Mouse (Mus musculus): Measurements from ENCODE around the gene Ints1. TPM values are rescaled to one million over a fixed set of nuclear protein-coding genes. Genes with fewer than 3 reads are reported as not detected.
"Not testable (repeated sequence)": the region's sequence is repeated elsewhere in the genome, so short reads cannot be mapped to it uniquely, and the experiment has no call there.

Gene Ints1
- polyA plus RNA-seq, 1 experiment = 43.6 TPM

DNA sequence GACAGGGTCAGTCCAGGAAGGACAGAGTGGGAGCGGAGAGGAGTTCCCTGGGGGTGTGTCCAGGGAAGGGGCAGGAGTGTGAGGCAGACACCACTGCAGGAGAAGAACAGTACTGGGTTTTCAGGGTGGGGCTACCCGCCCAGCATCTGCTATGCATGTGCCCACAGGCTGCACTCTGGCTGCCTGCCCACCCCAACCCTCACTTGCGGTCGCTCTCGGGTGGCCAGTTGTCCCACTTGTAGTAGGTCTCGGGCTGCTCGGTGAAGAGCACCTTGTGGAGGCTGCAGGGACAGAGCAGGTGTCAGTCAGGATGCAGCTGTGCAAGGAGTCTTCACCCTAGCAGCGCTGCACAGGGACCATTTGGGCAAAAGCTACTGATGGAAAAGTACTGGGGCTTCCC lies 7.3 kb downstream of the Ints1 start:
- TF ChIP-seq CTCF (IDR thresholded peaks at IDR 0.05; ENCODE audit: borderline replicate concordance, insufficient read depth, low read length) (no peak), POLR2A (IDR thresholded peaks at IDR 0.05; ENCODE audit: low read depth, low read length) (no peak)
- Histone ChIP-seq H3K4me1 (ENCODE audit: control insufficient read depth, insufficient read depth, low read length) (no peaks in the 10 kb centered on the region), H3K27ac (ENCODE audit: insufficient read depth, low read length) (no peak overlapping the region), H3K4me3 (ENCODE audit: insufficient read depth, low read length) (no peak overlapping the region)

DNA sequence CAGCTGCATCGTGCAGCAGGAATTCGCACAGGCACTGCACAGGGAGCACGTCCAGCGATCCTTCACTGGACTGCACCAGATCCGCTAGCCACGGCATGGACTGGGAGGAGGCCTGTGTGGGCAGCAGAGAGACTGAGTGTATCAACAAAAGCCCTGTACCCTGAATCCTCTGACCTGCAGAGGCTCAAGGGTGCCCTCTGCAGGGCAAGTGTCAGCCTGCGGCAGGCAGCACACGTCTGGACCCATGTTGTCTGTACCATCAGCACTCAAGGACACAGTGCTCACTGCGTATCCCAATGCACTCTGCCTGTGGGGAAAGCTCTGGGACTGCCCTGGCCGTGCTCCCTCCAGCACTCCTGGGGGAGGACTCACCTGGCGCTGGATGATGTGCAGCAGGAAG lies 11.2 kb downstream of the Ints1 start:
- Histone ChIP-seq H3K27ac (ENCODE audit: insufficient read depth, low read length) (no peak overlapping the region), H3K4me3 (ENCODE audit: insufficient read depth, low read length) (no peak overlapping the region), H3K4me1 (ENCODE audit: control insufficient read depth, insufficient read depth, low read length) (no peaks in the 10 kb centered on the region)
- TF ChIP-seq CTCF (IDR thresholded peaks at IDR 0.05; ENCODE audit: borderline replicate concordance, insufficient read depth, low read length) (peak; percentile 79), POLR2A (IDR thresholded peaks at IDR 0.05; ENCODE audit: low read depth, low read length) (no peak)

DNA sequence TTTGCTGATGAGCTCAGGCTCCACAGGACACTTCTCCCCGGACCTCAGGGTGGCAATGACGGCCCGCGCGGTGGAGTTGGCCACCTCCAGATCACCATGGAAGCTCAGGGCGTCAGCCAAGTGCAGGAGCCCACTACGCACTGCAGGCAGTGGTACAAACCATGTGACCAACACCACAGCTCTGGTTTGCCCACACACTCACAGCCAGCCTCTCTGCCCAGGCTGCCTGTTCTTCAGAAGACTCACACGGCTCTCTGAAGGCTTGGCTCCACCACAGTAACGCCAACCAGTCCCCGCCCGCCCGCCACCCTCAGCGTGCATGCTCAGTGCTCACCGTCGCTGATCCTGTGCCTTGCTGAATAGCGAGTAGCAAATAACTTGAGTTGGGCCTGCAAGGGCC lies 17.4 kb downstream of the Ints1 start:
- no peak for TF ChIP-seq POLR2A (IDR thresholded peaks at IDR 0.05; ENCODE audit: low read depth, low read length)
- no peak for TF ChIP-seq CTCF (IDR thresholded peaks at IDR 0.05; ENCODE audit: borderline replicate concordance, insufficient read depth, low read length)
- no peak overlapping the region for H3K27ac ChIP-seq (ENCODE audit: insufficient read depth, low read length)
- H3K4me3 ChIP-seq (ENCODE audit: insufficient read depth, low read length) = no peak overlapping the region
- no peaks in the 10 kb centered on the region for H3K4me1 ChIP-seq (ENCODE audit: control insufficient read depth, insufficient read depth, low read length)

DNA sequence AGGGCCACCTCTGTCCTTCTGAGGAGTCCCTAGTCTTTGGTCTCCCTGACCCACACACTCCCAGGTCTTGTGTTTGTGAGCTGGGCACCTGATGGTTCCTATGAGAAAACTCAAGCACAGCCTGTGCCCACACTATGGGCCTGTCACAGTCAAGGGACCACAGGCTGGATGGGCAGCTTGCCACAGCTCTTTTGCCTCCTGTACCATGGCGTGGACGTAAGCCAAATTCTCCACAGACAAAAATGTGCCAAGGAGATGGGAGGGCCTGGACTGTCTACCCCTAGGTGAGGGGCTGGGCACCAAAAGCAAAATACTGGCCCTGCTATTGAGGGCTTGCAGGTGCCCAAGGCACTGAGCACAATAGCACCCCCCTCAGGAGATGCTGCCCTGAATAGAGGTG lies 18.9 kb downstream of the Ints1 start:
- Histone ChIP-seq H3K4me3 (ENCODE audit: insufficient read depth, low read length) (no peak overlapping the region), H3K4me1 (ENCODE audit: control insufficient read depth, insufficient read depth, low read length) (no peaks in the 10 kb centered on the region), H3K27ac (ENCODE audit: insufficient read depth, low read length) (no peak overlapping the region)
- no peak for TF ChIP-seq CTCF (IDR thresholded peaks at IDR 0.05; ENCODE audit: borderline replicate concordance, insufficient read depth, low read length)
- no peak for TF ChIP-seq POLR2A (IDR thresholded peaks at IDR 0.05; ENCODE audit: low read depth, low read length)

DNA sequence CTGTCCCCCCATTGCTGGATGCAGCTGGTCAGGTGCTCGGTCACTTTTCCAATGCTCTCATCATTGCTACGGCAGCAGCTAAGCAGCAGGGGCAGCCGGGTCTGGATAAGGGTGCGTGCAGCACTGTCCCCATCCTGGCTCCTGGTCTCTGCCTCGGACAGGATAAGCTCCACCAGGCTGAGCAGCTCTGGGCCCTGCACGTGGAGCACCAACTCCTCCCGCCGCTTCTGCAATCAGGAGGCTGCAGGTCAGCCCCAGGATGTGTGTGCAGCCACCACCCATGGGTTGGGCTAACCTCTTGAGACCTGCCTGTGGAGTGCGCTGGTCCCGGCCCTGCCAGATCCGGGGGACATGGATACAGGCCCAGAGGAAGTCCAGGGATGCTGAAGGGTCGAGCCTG lies 19.3 kb downstream of the Ints1 start:
- no peaks in the 10 kb centered on the region for H3K4me1 ChIP-seq (ENCODE audit: control insufficient read depth, insufficient read depth, low read length)
- TF ChIP-seq POLR2A (IDR thresholded peaks at IDR 0.05; ENCODE audit: low read depth, low read length) = no peak
- TF ChIP-seq CTCF (IDR thresholded peaks at IDR 0.05; ENCODE audit: borderline replicate concordance, insufficient read depth, low read length) = no peak
- no peak overlapping the region for H3K27ac ChIP-seq (ENCODE audit: insufficient read depth, low read length)
- no peak overlapping the region for H3K4me3 ChIP-seq (ENCODE audit: insufficient read depth, low read length)

DNA sequence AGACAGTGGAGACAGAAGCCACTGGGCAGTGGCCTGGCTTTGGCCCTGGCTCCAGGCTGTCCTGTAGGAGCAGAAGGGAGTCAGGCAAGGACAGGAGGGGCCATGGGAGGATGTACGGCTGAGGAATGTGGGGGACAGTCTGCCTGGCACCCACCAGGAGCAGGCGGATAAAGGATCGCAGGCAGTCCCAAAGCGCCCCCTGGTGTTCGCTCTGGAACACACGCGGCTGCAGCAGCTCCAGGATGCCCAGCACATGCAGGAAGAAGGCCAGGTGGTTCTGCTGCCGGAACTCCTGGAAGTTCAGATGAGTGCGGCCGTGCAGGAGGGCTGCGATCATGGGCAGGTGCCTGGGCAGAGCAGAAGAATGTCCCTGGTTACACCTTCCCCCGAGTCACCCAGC lies 20.7 kb downstream of the Ints1 start:
- H3K27ac ChIP-seq (ENCODE audit: insufficient read depth, low read length) = no peak overlapping the region
- TF ChIP-seq CTCF (IDR thresholded peaks at IDR 0.05; ENCODE audit: borderline replicate concordance, insufficient read depth, low read length) (peak; percentile 85), POLR2A (IDR thresholded peaks at IDR 0.05; ENCODE audit: low read depth, low read length) (no peak)
- H3K4me1 ChIP-seq (ENCODE audit: control insufficient read depth, insufficient read depth, low read length) = no peaks in the 10 kb centered on the region
- H3K4me3 ChIP-seq (ENCODE audit: insufficient read depth, low read length) = no peak overlapping the region

DNA sequence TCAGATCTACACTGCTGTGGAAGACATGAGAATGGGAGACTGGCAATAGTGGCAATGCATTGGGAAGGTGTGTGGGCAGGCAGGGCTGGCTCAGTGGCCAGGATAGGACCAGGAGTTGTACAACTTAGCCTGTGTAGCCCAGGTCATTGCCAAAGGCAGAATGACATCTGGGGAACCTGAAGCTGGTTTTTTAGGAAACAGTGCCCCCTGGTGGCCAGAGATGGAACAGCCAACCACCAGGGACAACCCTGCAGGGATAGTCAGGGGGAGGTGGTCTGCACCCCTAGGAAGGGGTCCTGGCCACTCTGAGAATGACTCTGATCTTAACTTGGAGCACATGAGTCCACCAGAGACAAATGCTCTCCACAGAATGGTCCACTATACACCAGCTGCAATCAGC lies 24.9 kb downstream of the Ints1 start:
- TF ChIP-seq POLR2A (IDR thresholded peaks at IDR 0.05; ENCODE audit: low read depth, low read length) (no peak), CTCF (IDR thresholded peaks at IDR 0.05; ENCODE audit: borderline replicate concordance, insufficient read depth, low read length) (peak; percentile 53; the same call in 1 of the 2 replicates)
- H3K4me1 ChIP-seq (ENCODE audit: control insufficient read depth, insufficient read depth, low read length) = no peaks in the 10 kb centered on the region
- H3K27ac ChIP-seq (ENCODE audit: insufficient read depth, low read length) = no peak overlapping the region
- no peak overlapping the region for H3K4me3 ChIP-seq (ENCODE audit: insufficient read depth, low read length)

DNA sequence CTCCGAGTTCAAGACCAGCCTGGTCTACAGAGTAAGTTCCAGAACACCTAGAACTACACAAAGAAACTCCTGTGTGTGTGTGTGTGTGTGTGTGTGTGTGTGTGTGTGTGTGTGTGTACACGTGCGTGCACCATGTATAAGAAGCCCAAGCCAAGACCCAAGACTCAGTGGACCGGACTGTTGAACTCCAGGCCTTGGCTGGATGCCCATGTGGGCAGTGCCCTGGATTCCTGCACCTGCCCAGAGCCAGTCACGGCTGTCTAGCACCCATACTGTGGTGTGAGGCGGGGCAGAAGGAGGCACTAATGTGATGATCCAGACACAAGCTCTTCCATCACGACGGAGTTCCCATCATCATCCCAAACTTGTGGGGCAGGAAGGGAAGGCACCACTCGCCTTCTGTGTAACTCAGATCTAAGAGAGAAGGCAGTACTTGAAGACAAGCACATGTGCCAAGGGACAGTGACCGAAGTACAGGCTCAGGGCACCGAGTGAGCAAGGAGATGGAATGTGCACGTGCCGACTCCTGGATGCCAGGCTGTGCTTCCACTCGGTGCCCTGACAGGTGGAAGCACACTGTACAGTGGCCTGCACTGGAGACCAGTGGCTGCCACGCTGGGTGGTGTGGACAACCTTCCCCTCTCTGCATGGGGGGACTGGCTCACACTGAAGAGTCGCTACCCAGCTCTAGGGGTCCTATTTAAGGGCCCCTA lies 25.9 kb downstream of the Ints1 start:
- Histone ChIP-seq H3K4me1 (ENCODE audit: control insufficient read depth, insufficient read depth, low read length) (no peaks in the 10 kb centered on the region), H3K4me3 (ENCODE audit: insufficient read depth, low read length) (no peak overlapping the region), H3K27ac (ENCODE audit: insufficient read depth, low read length) (no peak overlapping the region)
- no peak for TF ChIP-seq CTCF (IDR thresholded peaks at IDR 0.05; ENCODE audit: borderline replicate concordance, insufficient read depth, low read length)
- TF ChIP-seq POLR2A (IDR thresholded peaks at IDR 0.05; ENCODE audit: low read depth, low read length) = no peak

DNA sequence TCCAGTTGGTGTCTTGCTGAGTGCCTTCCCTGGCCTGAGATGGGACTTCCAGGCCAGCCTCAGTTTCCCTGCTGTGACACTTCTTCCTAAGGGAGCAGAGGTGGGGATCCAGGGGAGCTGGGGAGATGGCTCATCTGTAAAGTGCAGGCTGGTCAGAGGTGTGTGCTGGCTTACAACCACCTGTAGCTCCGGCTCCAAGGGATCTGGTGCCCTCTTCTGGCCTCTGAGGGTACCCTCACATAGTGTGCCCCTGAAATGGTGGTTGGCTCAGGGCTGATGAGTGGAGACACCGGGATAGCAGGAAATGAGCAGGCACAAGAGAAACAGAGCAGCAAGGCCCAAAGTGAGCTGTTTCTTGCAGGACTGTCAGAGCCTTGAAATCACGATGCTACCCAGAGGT lies 29.7 kb downstream of the Ints1 start:
- H3K4me1 ChIP-seq (ENCODE audit: control insufficient read depth, insufficient read depth, low read length) = no peaks in the 10 kb centered on the region
- no peak overlapping the region for H3K27ac ChIP-seq (ENCODE audit: insufficient read depth, low read length)
- H3K4me3 ChIP-seq (ENCODE audit: insufficient read depth, low read length) = no peak overlapping the region
- no peak for TF ChIP-seq POLR2A (IDR thresholded peaks at IDR 0.05; ENCODE audit: low read depth, low read length)
- TF ChIP-seq CTCF (IDR thresholded peaks at IDR 0.05; ENCODE audit: borderline replicate concordance, insufficient read depth, low read length) = peak; percentile 78

DNA sequence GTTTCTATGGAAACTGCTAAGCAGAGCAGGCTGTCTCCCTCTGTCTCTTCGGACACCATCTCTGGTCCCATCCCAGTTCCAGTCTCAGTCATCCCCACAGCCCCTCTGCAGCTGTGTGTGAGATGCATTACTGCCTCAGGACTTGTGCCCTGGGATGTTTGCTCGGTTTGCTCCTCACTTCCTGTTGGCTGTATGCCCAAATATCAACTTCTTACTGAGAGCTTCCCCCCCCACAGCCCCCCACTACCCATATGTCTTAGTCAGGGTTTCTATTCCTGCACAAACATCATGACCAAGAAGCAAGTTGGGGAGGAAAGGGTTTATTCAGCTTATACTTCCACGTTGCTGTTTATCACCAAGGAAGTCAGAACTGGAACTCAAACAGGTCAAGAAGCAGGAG lies 32.8 kb downstream of the Ints1 start:
- not testable (repeated sequence) for H3K4me3 ChIP-seq (ENCODE audit: insufficient read depth, low read length); H3K27ac ChIP-seq (ENCODE audit: insufficient read depth, low read length); H3K4me1 ChIP-seq (ENCODE audit: control insufficient read depth, insufficient read depth, low read length)
